Mouse (Mus musculus) myocyte (in vitro differentiated cells): ENCODE results near the gene Ms4a13.

Experiments used
- MYOD1 ChIP-seq, 3 experiments: IDR thresholded peaks; one replicate each; pipeline ENCODE4 v1.6.1; 2011; ENCODE audit warnings: control low read depth in 2 of 3, low read depth in 2 of 3, mild to moderate bottlenecking in 2 of 3, moderate library complexity in 1 of 3; ENCODE audit not compliant: insufficient read length in 2 of 3, control insufficient read depth in 1 of 3
- POLR2A ChIP-seq: IDR thresholded peaks from one replicate; pipeline ENCODE4 v1.6.1; 2011; ENCODE audit warnings: low read depth, mild to moderate bottlenecking, control low read depth, moderate library complexity; ENCODE audit not compliant: insufficient read length

- no peak for TF ChIP-seq POLR2A
- TF ChIP-seq MYOD1 (IDR thresholded peaks at IDR 0.05; ENCODE audit: control insufficient read depth in 1 of 3, insufficient read length in 2 of 3, low read depth in 2 of 3), result no peak
Observed at GRCm38 (mm10) chr19:11135336-11135735, 61.2 kb downstream of the Ms4a13 start.
